Mouse (Mus musculus) liver, embryonic 14.5 days (tissue): ENCODE measurements around the gene Serpinf2. TPM values are rescaled to one million over a fixed set of nuclear protein-coding genes. Genes with fewer than 3 reads are reported as not detected.

Experiments used
- ATAC-seq: fragments of 200-750 bp; cut with Nextera tagmentation; 2 replicates; pipeline ENCODE4 v1.8.0; 2017; ENCODE audit warnings: moderate number of reproducible peaks, mild to moderate bottlenecking, moderate library complexity; ENCODE audit not compliant: insufficient read depth
- DNase-seq, 3 experiments: peaks; one replicate each; pipeline ENCODE4 v3.0.0-alpha.2; 2012 to 2013; ENCODE audit warnings: low read depth in 3 of 3, low spot score in 3 of 3
- H3K27ac ChIP-seq: fragments of 300-500 bp; sonication (generic); 2 replicates; pipeline ENCODE4 v1.5.1; 2014; ENCODE audit warnings: moderate library complexity, mild to moderate bottlenecking, control low read depth, inconsistent platforms
- H3K27me3 ChIP-seq: fragments of 300-500 bp; sonication (generic); 2 replicates; pipeline ENCODE4 v1.6.1; 2014; ENCODE audit warnings: mild to moderate bottlenecking, low read length, moderate library complexity; ENCODE audit not compliant: control insufficient read depth, insufficient read depth
- H3K36me3 ChIP-seq: fragments of 300-500 bp; sonication (generic); replicated peaks from 2 replicates; pipeline ENCODE4 v1.6.1; 2014; ENCODE audit warnings: low read depth; ENCODE audit not compliant: control insufficient read depth, insufficient read depth
- H3K4me1 ChIP-seq, 2 experiments: fragments of 200-500 bp in 1 of 2; fragments of 300-500 bp in 1 of 2; sonication (generic) in 1 of 2; replicated peaks; 2 replicates each; pipeline ENCODE4 v1.6.1; 2012 to 2014; ENCODE audit warnings: antibody characterized with exemption in 1 of 2, inconsistent platforms in 1 of 2, low read length in 1 of 2; ENCODE audit not compliant: control insufficient read depth in 2 of 2, insufficient read depth in 2 of 2
- H3K4me2 ChIP-seq: fragments of 300-500 bp; sonication (generic); 2 replicates; pipeline ENCODE4 v1.6.1; 2014; ENCODE audit warnings: low read depth, mild to moderate bottlenecking, control low read depth, moderate library complexity
- H3K4me3 ChIP-seq, 2 experiments: fragments of 200-500 bp in 1 of 2; fragments of 300-500 bp in 1 of 2; sonication (generic) in 1 of 2; 2 replicates each; pipeline ENCODE4 v1.5.1; 2012 to 2014; ENCODE audit warnings: low read depth in 2 of 2, low read length in 2 of 2, mild to moderate bottlenecking in 2 of 2, control low read depth in 1 of 2, inconsistent platforms in 1 of 2, moderate library complexity in 1 of 2; ENCODE audit not compliant: insufficient read depth in 1 of 2
- H3K9ac ChIP-seq: fragments of 300-500 bp; sonication (generic); replicated peaks from 2 replicates; pipeline ENCODE4 v1.6.1; 2014; ENCODE audit warnings: mild to moderate bottlenecking, control low read depth, moderate library complexity
- H3K9me3 ChIP-seq: fragments of 300-500 bp; sonication (generic); 2 replicates; pipeline ENCODE4 v1.6.1; 2016; ENCODE audit warnings: low read length, mixed read lengths; ENCODE audit not compliant: control insufficient read depth
- CTCF ChIP-seq: IDR thresholded peaks from 2 replicates; pipeline ENCODE4 v1.5.1; 2016; ENCODE audit warnings: antibody characterized with exemption, low read depth, control low read depth
- EP300 ChIP-seq: IDR thresholded peaks from 2 replicates; pipeline ENCODE4 v1.6.1; 2016; ENCODE audit warnings: antibody characterized with exemption, low read depth
- WGBS: fragments of 180-500 bp; shearing (Covaris S2); extraction: QIAGEN DNeasy Blood & Tissue Kit; methylation state at CpG from one replicate; pipeline ENCODE4 v1.1.7; 2014; ENCODE audit not compliant: insufficient replicate concordance; 5-methylcytosine and 5-hydroxymethylcytosine counted together
- polyA plus RNA-seq, 2 experiments: library from polyadenylated mRNA; depleted of rRNA in 1 of 2; stranded (reverse) in 1 of 2; unstranded in 1 of 2; fragments of >200 nt; fragmentation: Nextera tagmentation in 1 of 2; extraction: Ambion mirVana in 1 of 2; gene quantifications; 2 replicates each; pipeline versions ENCODE4 v1.2.1 to v1.2.3; 2012 to 2014

Gene Serpinf2
- polyA plus RNA-seq, 2 experiments, result 304 to 474 TPM

DNA sequence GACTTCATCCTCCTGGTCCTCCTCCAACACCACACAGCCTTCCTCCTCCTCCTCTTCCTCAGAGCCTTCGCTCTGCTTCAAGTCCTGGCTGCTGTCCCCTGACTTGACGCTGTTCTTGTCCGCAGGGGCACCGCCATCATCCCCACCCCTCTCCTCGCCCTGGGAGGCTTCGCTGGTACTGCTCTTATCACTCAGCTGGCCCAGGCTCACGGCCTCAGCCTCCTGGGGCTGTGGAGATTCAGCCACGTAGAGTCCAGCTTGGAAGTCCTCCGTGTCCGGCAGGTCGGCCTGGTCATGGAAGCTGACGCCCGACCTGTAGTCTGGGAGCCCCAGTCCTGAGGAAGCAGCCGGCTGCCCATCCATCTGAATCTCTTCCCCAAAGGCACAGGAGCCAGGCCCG lies 11.5 kb upstream of the Serpinf2 start:
- WGBS, result 40% methylated on average over 15 of the region's 15 CpGs
- Histone ChIP-seq H3K27me3 (no peaks in the 10 kb centered on the region), H3K4me3 (peak overlapping the region; percentile 61 to 62), H3K27ac (peak overlapping the region; percentile 96), H3K4me2 (peak overlapping the region; percentile 89), H3K9me3 (no peaks in the 10 kb centered on the region), H3K36me3 (peaks cover 25% of the 10 kb centered on the region), H3K9ac (peak overlapping the region; percentile 81), H3K4me1 (peaks cover 39 to 48% of the 10 kb centered on the region in 2 experiments)
- TF ChIP-seq CTCF, result no peak
- TF ChIP-seq EP300, result no peak
- DNase-seq, result no peak
- ATAC-seq, result peak; percentile 44; the same call in 1 of the 2 replicates

DNA sequence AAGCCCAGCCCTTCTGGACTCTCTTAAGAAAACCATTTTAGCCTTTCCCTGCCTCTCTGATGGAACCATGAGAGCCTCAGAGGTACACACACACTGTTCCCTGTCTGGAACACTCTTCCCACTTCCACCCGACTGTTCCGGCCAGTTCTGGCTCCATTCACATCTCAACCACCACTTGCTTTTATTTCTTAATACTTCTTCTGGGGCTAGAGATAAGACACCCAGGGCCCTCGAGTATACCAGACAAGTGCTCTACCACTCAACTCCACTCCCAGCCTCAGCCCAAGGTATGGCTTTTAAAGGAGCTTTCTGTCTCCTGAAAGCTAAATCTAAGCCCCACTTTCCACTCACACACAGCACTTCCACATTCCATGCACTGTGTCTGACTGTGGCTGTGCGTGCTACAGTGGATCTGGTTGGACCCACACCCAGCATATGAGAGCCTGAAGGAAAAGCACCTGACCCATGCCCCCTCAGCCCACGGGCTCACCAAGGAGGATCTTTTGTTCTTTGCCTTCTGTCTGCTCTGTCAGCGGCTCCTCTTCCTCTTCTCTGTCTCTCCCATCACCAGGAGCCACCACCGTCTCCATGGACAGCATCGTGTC lies 11.0 kb upstream of the Serpinf2 start:
- Histone ChIP-seq H3K4me3 (peak overlapping the region; percentile 61 to 62), H3K27me3 (no peaks in the 10 kb centered on the region), H3K9ac (peak overlapping the region; percentile 81), H3K9me3 (no peaks in the 10 kb centered on the region), H3K36me3 (peaks cover 30% of the 10 kb centered on the region), H3K27ac (peak overlapping the region; percentile 96), H3K4me1 (peaks cover 39 to 48% of the 10 kb centered on the region in 2 experiments), H3K4me2 (peak overlapping the region; percentile 89)
- peak; percentile 70 to 75 (median 75) for DNase-seq
- peak; percentile 77 for TF ChIP-seq EP300
- no peak for TF ChIP-seq CTCF
- ATAC-seq, result peak; percentile 76
- 38% methylated on average over 8 of the region's 8 CpGs for WGBS

DNA sequence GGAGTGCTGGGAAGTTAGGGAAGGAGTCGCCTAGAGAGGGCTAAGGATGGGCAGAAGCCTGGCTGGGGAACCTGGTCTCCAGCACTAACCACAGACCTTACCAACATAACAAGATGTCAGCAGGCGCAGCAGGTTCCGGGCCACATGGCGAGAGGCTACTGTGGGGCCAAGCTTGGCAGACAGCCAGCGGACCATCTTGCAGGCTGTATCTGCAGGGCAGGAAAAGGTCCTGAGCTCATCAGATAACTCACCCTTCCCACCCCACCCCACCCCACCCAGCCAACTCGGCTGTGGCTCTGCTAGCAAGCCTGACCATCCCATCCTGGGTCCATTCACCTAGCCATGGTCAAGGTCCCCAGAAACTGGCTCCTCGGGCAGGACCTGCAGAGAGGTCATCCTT lies 10.3 kb upstream of the Serpinf2 start:
- H3K9me3 ChIP-seq, result no peaks in the 10 kb centered on the region
- H3K4me3 ChIP-seq, result peak overlapping the region; percentile 61 to 62
- peak; percentile 73 for ATAC-seq
- TF ChIP-seq CTCF (no peak), EP300 (peak; percentile 69; the same call in 1 of the 2 replicates)
- peak; percentile 77 to 84 (median 80) for DNase-seq
- H3K27me3 ChIP-seq, result no peaks in the 10 kb centered on the region
- H3K27ac ChIP-seq, result peak overlapping the region; percentile 96
- WGBS, result 15% methylated on average over 7 of the region's 7 CpGs
- peak overlapping the region; percentile 81 for H3K9ac ChIP-seq
- peaks cover 37% of the 10 kb centered on the region for H3K36me3 ChIP-seq
- peak overlapping the region; percentile 89 for H3K4me2 ChIP-seq
- H3K4me1 ChIP-seq, result peaks cover 36 to 41% of the 10 kb centered on the region in 2 experiments

DNA sequence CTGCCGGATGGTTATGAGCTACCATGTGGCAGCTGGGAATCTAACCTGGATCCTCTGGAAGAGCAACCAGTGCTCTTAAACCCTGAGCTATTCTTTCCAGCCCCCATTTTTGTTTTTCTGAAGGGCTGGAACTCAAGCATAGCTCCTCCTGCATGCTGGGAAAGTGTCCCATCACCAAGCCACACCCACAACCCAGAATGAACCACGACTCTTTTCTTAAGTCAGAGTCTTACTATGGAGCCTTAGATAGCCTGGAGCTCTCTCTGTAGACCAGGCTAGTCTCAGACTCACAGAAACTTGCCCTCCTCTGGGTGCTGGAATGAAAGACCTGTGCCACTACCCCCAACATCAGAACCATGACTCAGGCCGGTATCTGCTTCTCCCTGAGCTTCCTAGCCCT lies 9.2 kb upstream of the Serpinf2 start:
- Histone ChIP-seq H3K4me2 (peak overlapping the region; percentile 89), H3K4me3 (peak overlapping the region; percentile 55 to 61), H3K27ac (peak overlapping the region; percentile 96), H3K27me3 (no peaks in the 10 kb centered on the region), H3K9ac (peak overlapping the region; percentile 81), H3K9me3 (no peaks in the 10 kb centered on the region), H3K4me1 (peaks cover 36 to 40% of the 10 kb centered on the region in 2 experiments), H3K36me3 (peaks cover 48% of the 10 kb centered on the region)
- ATAC-seq (peak; percentile 12; the same call in 1 of the 2 replicates), DNase-seq (peak in 1 of 3 experiments; percentile 55)
- TF ChIP-seq CTCF (no peak), EP300 (no peak)
- WGBS, result 41% methylated on average over 3 of the region's 3 CpGs

DNA sequence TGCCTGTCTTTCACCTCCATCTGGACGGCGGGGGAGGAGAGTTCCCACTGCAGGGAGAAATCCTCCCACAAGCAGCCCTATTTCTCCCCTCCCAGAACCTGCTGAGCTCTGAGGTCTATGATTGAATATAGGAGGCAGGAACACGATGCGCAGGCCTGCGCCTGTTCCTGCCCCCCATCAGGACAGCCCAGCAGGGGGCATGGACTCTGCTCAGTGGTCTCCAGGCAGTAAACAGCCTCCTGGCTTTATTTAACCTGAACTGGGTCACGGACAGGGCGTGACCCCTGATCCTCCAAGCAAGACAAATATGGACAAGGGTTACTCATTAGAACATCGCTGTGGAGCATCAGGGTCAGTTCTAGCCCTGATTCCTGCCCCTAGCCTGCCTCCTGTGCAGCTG lies 4.3 kb upstream of the Serpinf2 start:
- 80% methylated on average over 8 of the region's 8 CpGs for WGBS
- Histone ChIP-seq H3K27ac (no peak overlapping the region; the same call in 1 of the 2 replicates), H3K27me3 (no peaks in the 10 kb centered on the region), H3K4me2 (no peak overlapping the region), H3K9ac (0 out of 2 replicates have a peak overlapping the region, but pooled peaks have one; percentile 2), H3K4me1 (peaks cover 12 to 13% of the 10 kb centered on the region in 2 experiments; a peak in 3 of 4 replicates), H3K9me3 (no peaks in the 10 kb centered on the region), H3K4me3 (no peak overlapping the region), H3K36me3 (peaks cover 71% of the 10 kb centered on the region)
- DNase-seq (no peak), ATAC-seq (peak; percentile 68)
- TF ChIP-seq CTCF, result 0 out of 2 replicates have a peak, but pooled peaks have one; percentile 14
- peak; percentile 14; the same call in 1 of the 2 replicates for TF ChIP-seq EP300
